Mouse (Mus musculus) heart, embryonic 11.5 days (tissue): ENCODE data around the gene Macrod2. TPM values are rescaled to one million over a fixed set of nuclear protein-coding genes. Genes with fewer than 3 reads are reported as not detected.

Experiments used
- ATAC-seq: fragments of 200-750 bp; cut with Nextera tagmentation; replicated peaks from 2 replicates; pipeline ENCODE4 v1.8.0; 2017; ENCODE audit warnings: moderate library complexity; ENCODE audit not compliant: insufficient number of reproducible peaks, low FRiP score, low TSS enrichment
- H3K27ac ChIP-seq: fragments of 300-500 bp; sonication (generic); 2 replicates; pipeline ENCODE4 v1.5.1; 2014; ENCODE audit warnings: mild to moderate bottlenecking, low read depth, low read length
- H3K27me3 ChIP-seq: fragments of 300-500 bp; sonication (generic); 2 replicates; pipeline ENCODE4 v1.6.1; 2014; ENCODE audit warnings: mild to moderate bottlenecking, low read length, mixed read lengths; ENCODE audit not compliant: control insufficient read depth, insufficient read depth
- H3K36me3 ChIP-seq: fragments of 300-500 bp; sonication (generic); 2 replicates; pipeline ENCODE4 v1.6.1; 2014; ENCODE audit warnings: mild to moderate bottlenecking, low read length, moderate library complexity, mixed read lengths; ENCODE audit not compliant: control insufficient read depth, insufficient read depth
- H3K4me1 ChIP-seq: fragments of 300-500 bp; sonication (generic); 2 replicates; pipeline ENCODE4 v1.6.1; 2014; ENCODE audit warnings: low read length; ENCODE audit not compliant: control insufficient read depth, insufficient read depth
- H3K4me2 ChIP-seq: fragments of 300-500 bp; sonication (generic); 2 replicates; pipeline ENCODE4 v1.6.1; 2014; ENCODE audit warnings: mild to moderate bottlenecking, moderate library complexity
- H3K4me3 ChIP-seq: fragments of 300-500 bp; sonication (generic); 2 replicates; pipeline ENCODE4 v1.5.1; 2014; ENCODE audit warnings: low read depth, low read length
- H3K9ac ChIP-seq: fragments of 300-500 bp; sonication (generic); 2 replicates; pipeline ENCODE4 v1.6.1; 2014; ENCODE audit warnings: mild to moderate bottlenecking, low read depth, low read length, moderate library complexity
- H3K9me3 ChIP-seq: fragments of 300-500 bp; sonication (generic); replicated peaks from 2 replicates; pipeline ENCODE4 v1.6.1; 2016; ENCODE audit warnings: low read length; ENCODE audit not compliant: control insufficient read depth
- WGBS: fragments of 180-500 bp; shearing (Covaris S2); extraction: QIAGEN DNeasy Blood & Tissue Kit; methylation state at CpG from one replicate; pipeline ENCODE4 v1.1.7; 2014; ENCODE audit not compliant: insufficient replicate concordance; 5-methylcytosine and 5-hydroxymethylcytosine counted together
- polyA plus RNA-seq: library from polyadenylated mRNA; unstranded; fragments of >200 nt; fragmentation: Nextera tagmentation; extraction: Ambion mirVana; gene quantifications from 2 replicates; pipeline ENCODE4 v1.2.1, GENCODE M21; 2014

Gene Macrod2
- polyA plus RNA-seq, 1 experiment from 2014 or later: 20.5 TPM

GRCm38 (mm10) chr2:141673405-141673804 lies 1278.3 kb downstream of the Macrod2 start:
- Histone ChIP-seq H3K4me3 (no peak overlapping the region), H3K4me1 (no peaks in the 10 kb centered on the region), H3K9me3 (no peaks in the 10 kb centered on the region), H3K9ac (no peak overlapping the region), H3K27me3 (no peaks in the 10 kb centered on the region), H3K4me2 (no peak overlapping the region), H3K27ac (no peak overlapping the region), H3K36me3 (no peaks in the 10 kb centered on the region)
- WGBS: 85% methylated on average over 8 of the region's 8 CpGs
- no peak for ATAC-seq

GRCm38 (mm10) chr2:141697541-141697940 lies 1302.4 kb downstream of the Macrod2 start:
- H3K36me3 ChIP-seq: no peaks in the 10 kb centered on the region
- H3K4me1 ChIP-seq: no peaks in the 10 kb centered on the region
- no peak overlapping the region for H3K4me3 ChIP-seq
- no peaks in the 10 kb centered on the region for H3K27me3 ChIP-seq
- no peaks in the 10 kb centered on the region for H3K9me3 ChIP-seq
- WGBS: 76% methylated on average over 3 of the region's 3 CpGs
- H3K4me2 ChIP-seq: no peak overlapping the region
- no peak for ATAC-seq
- H3K9ac ChIP-seq: no peak overlapping the region
- no peak overlapping the region for H3K27ac ChIP-seq

GRCm38 (mm10) chr2:141698320-141698719 lies 1303.2 kb downstream of the Macrod2 start:
- Histone ChIP-seq H3K4me3 (no peak overlapping the region), H3K9me3 (no peaks in the 10 kb centered on the region), H3K27ac (no peak overlapping the region), H3K9ac (no peak overlapping the region), H3K4me2 (no peak overlapping the region), H3K36me3 (no peaks in the 10 kb centered on the region), H3K27me3 (no peaks in the 10 kb centered on the region), H3K4me1 (no peaks in the 10 kb centered on the region)
- WGBS: 72% methylated on average over 4 of the region's 4 CpGs
- no peak for ATAC-seq

- no peaks in the 10 kb centered on the region for H3K9me3 ChIP-seq
- ATAC-seq: no peak
- H3K4me3 ChIP-seq: no peak overlapping the region
- H3K27me3 ChIP-seq: no peaks in the 10 kb centered on the region
- H3K4me1 ChIP-seq: no peaks in the 10 kb centered on the region
- WGBS: 42% methylated on average over 7 of the region's 7 CpGs
- H3K9ac ChIP-seq: no peak overlapping the region
- H3K27ac ChIP-seq: no peak overlapping the region
- no peak overlapping the region for H3K4me2 ChIP-seq
- H3K36me3 ChIP-seq: no peaks in the 10 kb centered on the region
Observed at GRCm38 (mm10) chr2:141700759-141701452, 1305.8 kb downstream of the Macrod2 start.

GRCm38 (mm10) chr2:141711785-141712184 lies 1316.7 kb downstream of the Macrod2 start:
- Histone ChIP-seq H3K4me2 (no peak overlapping the region), H3K36me3 (no peaks in the 10 kb centered on the region), H3K9me3 (no peaks in the 10 kb centered on the region), H3K4me1 (no peaks in the 10 kb centered on the region), H3K4me3 (no peak overlapping the region), H3K27ac (no peak overlapping the region), H3K27me3 (no peaks in the 10 kb centered on the region), H3K9ac (no peak overlapping the region)
- no peak for ATAC-seq
- WGBS: 72% methylated on average over 2 of the region's 2 CpGs

- Histone ChIP-seq H3K27me3 (no peaks in the 10 kb centered on the region), H3K27ac (no peak overlapping the region), H3K4me2 (no peak overlapping the region), H3K36me3 (no peaks in the 10 kb centered on the region), H3K4me3 (no peak overlapping the region), H3K4me1 (no peaks in the 10 kb centered on the region), H3K9ac (no peak overlapping the region), H3K9me3 (no peaks in the 10 kb centered on the region)
- WGBS: 77% methylated on average over 4 of the region's 4 CpGs
- ATAC-seq: no peak
Observed at GRCm38 (mm10) chr2:141712265-141712664, 1317.2 kb downstream of the Macrod2 start.

GRCm38 (mm10) chr2:141715061-141715460 lies 1320.0 kb downstream of the Macrod2 start:
- no peaks in the 10 kb centered on the region for H3K36me3 ChIP-seq

GRCm38 (mm10) chr2:141722531-141722930 lies 1327.4 kb downstream of the Macrod2 start:
- ATAC-seq: no peak

More at GRCm38 (mm10) chr2:141715061-141715460, 1320.0 kb downstream of the Macrod2 start:
- no peak overlapping the region for H3K4me3 ChIP-seq
- 88% methylated on average over 3 of the region's 3 CpGs for WGBS
- no peaks in the 10 kb centered on the region for H3K4me1 ChIP-seq
- no peak overlapping the region for H3K9ac ChIP-seq
- no peaks in the 10 kb centered on the region for H3K27me3 ChIP-seq
- no peak for ATAC-seq
- H3K9me3 ChIP-seq: no peaks in the 10 kb centered on the region
- no peak overlapping the region for H3K4me2 ChIP-seq
- H3K27ac ChIP-seq: no peak overlapping the region

GRCm38 (mm10) chr2:141728998-141729397 lies 1333.9 kb downstream of the Macrod2 start:
- no peak overlapping the region for H3K4me3 ChIP-seq
- no peaks in the 10 kb centered on the region for H3K4me1 ChIP-seq
- H3K27me3 ChIP-seq: no peaks in the 10 kb centered on the region
- H3K4me2 ChIP-seq: no peak overlapping the region
- H3K9me3 ChIP-seq: no peaks in the 10 kb centered on the region
- H3K27ac ChIP-seq: no peak overlapping the region
- no peak for ATAC-seq
- H3K36me3 ChIP-seq: no peaks in the 10 kb centered on the region
- 58% methylated on average over 4 of the region's 4 CpGs for WGBS
- no peak overlapping the region for H3K9ac ChIP-seq

More at GRCm38 (mm10) chr2:141722531-141722930, 1327.4 kb downstream of the Macrod2 start:
- Histone ChIP-seq H3K4me2 (no peak overlapping the region), H3K9ac (no peak overlapping the region), H3K9me3 (no peaks in the 10 kb centered on the region), H3K36me3 (no peaks in the 10 kb centered on the region), H3K27ac (no peak overlapping the region), H3K4me1 (no peaks in the 10 kb centered on the region), H3K4me3 (no peak overlapping the region), H3K27me3 (no peaks in the 10 kb centered on the region)
- 72% methylated on average over 3 of the region's 3 CpGs for WGBS
